Mouse (Mus musculus) retina, postnatal 1 day (tissue): ENCODE results near the gene Ccdc189.
"Not testable (repeated sequence)": the region's sequence is repeated elsewhere in the genome, so short reads cannot be mapped to it uniquely, and the experiment has no call there.

ENCODE experiments used
- DNase-seq: peaks from one replicate; pipeline ENCODE4 v3.0.0-alpha.2; 2012

Ccdc189 gene

GRCm38 (mm10) chr7:127588011-127588871, at the start of gene Ccdc189, which contains the start of gene Rnf40:
Ccdc189 (minus strand) TSS chr7:127588595.
Rnf40 (plus strand) TSS chr7:127588767.
- peak; percentile 100 for DNase-seq

- peak; percentile 88 for DNase-seq
Measured at GRCm38 (mm10) chr7:127636963-127637362, 48.6 kb upstream of the Ccdc189 start.

- no peak for DNase-seq
Measured at GRCm38 (mm10) chr7:127631416-127631815, 43.0 kb upstream of the Ccdc189 start.

GRCm38 (mm10) chr7:127628646-127629045, 40.3 kb upstream of the Ccdc189 start:
- no peak for DNase-seq

GRCm38 (mm10) chr7:127626471-127626870, 38.1 kb upstream of the Ccdc189 start:
- no peak for DNase-seq

- no peak for DNase-seq
Measured at GRCm38 (mm10) chr7:127626039-127626438, 37.6 kb upstream of the Ccdc189 start.

- not testable (repeated sequence) for DNase-seq
Measured at GRCm38 (mm10) chr7:127618402-127618801, 30.0 kb upstream of the Ccdc189 start.

GRCm38 (mm10) chr7:127617962-127618361, 29.6 kb upstream of the Ccdc189 start:
- peak; percentile 76 for DNase-seq

GRCm38 (mm10) chr7:127616881-127617280, 28.5 kb upstream of the Ccdc189 start:
- no peak for DNase-seq

- DNase-seq = peak; percentile 6
Measured at GRCm38 (mm10) chr7:127616336-127616735, 27.9 kb upstream of the Ccdc189 start.

GRCm38 (mm10) chr7:127614891-127615843, 26.8 kb upstream of the Ccdc189 start, which contains the start of gene Zfp629:
Zfp629 (minus strand) TSS chr7:127615797.
- DNase-seq = peak; percentile 95

- peak; percentile 57 for DNase-seq
Measured at GRCm38 (mm10) chr7:127614511-127614890, 26.1 kb upstream of the Ccdc189 start.

GRCm38 (mm10) chr7:127614091-127614490, 25.7 kb upstream of the Ccdc189 start:
- no peak for DNase-seq

- DNase-seq = no peak
Measured at GRCm38 (mm10) chr7:127613501-127613900, 25.1 kb upstream of the Ccdc189 start.

GRCm38 (mm10) chr7:127611561-127611960, 23.2 kb upstream of the Ccdc189 start:
- no peak for DNase-seq

- no peak for DNase-seq
Measured at GRCm38 (mm10) chr7:127611011-127611410, 22.6 kb upstream of the Ccdc189 start.

GRCm38 (mm10) chr7:127607150-127607549, 18.8 kb upstream of the Ccdc189 start:
- no peak for DNase-seq

- no peak for DNase-seq
Measured at GRCm38 (mm10) chr7:127604256-127604655, 15.9 kb upstream of the Ccdc189 start.

- no peak for DNase-seq
Measured at GRCm38 (mm10) chr7:127602903-127603302, 14.5 kb upstream of the Ccdc189 start.

- no peak for DNase-seq
Measured at GRCm38 (mm10) chr7:127601735-127602134, 13.3 kb upstream of the Ccdc189 start.

GRCm38 (mm10) chr7:127600612-127601011, 12.2 kb upstream of the Ccdc189 start:
- DNase-seq = no peak

- no peak for DNase-seq
Measured at GRCm38 (mm10) chr7:127596747-127597146, 8.4 kb upstream of the Ccdc189 start.

- no peak for DNase-seq
Measured at GRCm38 (mm10) chr7:127592575-127592974, 4.2 kb upstream of the Ccdc189 start.
